Mouse (Mus musculus) CH12.LX (cell line): ENCODE results near the gene Rpl11. TPM values are rescaled to one million over a fixed set of nuclear protein-coding genes. Genes with fewer than 3 reads are reported as not detected.

ENCODE experiments used
- DNase-seq: peaks from one replicate; pipeline ENCODE4 v3.0.0-alpha.2; 2013; ENCODE audit errors: extremely low read depth
- H3K27ac ChIP-seq: 2 replicates; pipeline ENCODE4 v1.5.1; 2012; ENCODE audit warnings: low read depth, mild to moderate bottlenecking, control low read depth, moderate library complexity; ENCODE audit not compliant: insufficient read depth
- H3K27me3 ChIP-seq: replicated peaks from 2 replicates; pipeline ENCODE3; 2012; ENCODE audit warnings: inconsistent platforms
- H3K36me3 ChIP-seq, 2 experiments: replicated peaks in 1 of 2; 2 replicates each; pipeline versions ENCODE3 to v1.6.1; 2012; ENCODE audit warnings: inconsistent platforms in 1 of 2, low read length in 1 of 2, mild to moderate bottlenecking in 1 of 2, mixed read lengths in 1 of 2, moderate library complexity in 1 of 2; ENCODE audit not compliant: control insufficient read depth in 1 of 2, insufficient read depth in 1 of 2
- H3K4me1 ChIP-seq, 2 experiments: 2 replicates each; pipeline ENCODE4 v1.6.1; 2012; ENCODE audit warnings: inconsistent platforms in 1 of 2, moderate library complexity in 1 of 2; ENCODE audit not compliant: insufficient read depth in 2 of 2, control insufficient read depth in 1 of 2
- H3K4me2 ChIP-seq: 2 replicates; pipeline ENCODE4 v1.6.1; 2012; ENCODE audit warnings: low read depth, mild to moderate bottlenecking, control low read depth; ENCODE audit not compliant: poor library complexity, insufficient read depth, severe bottlenecking
- H3K4me3 ChIP-seq, 3 experiments: fragments of 150-350 bp in 1 of 3; sonication (generic) in 1 of 3; replicated peaks in 1 of 3; 2 replicates each; pipeline versions ENCODE3 to v1.5.1; 2011 to 2012; ENCODE audit warnings: low read depth in 2 of 3, low read length in 2 of 3, mild to moderate bottlenecking in 2 of 3, moderate library complexity in 2 of 3, control low read depth in 1 of 3, improper control_type of control experiment in 1 of 3, inconsistent platforms in 1 of 3, mixed read lengths in 1 of 3; ENCODE audit not compliant: poor library complexity in 1 of 3
- H3K79me2 ChIP-seq: replicated peaks from 2 replicates; pipeline ENCODE4 v1.6.1; 2012; ENCODE audit warnings: mild to moderate bottlenecking, moderate library complexity; ENCODE audit not compliant: control insufficient read depth, poor library complexity, insufficient read depth, severe bottlenecking; ENCODE audit errors: extremely low read depth
- H3K9ac ChIP-seq: 2 replicates; pipeline ENCODE4 v1.6.1; 2012; ENCODE audit warnings: low read depth, mild to moderate bottlenecking, control low read depth, moderate library complexity; ENCODE audit not compliant: insufficient read depth
- H3K9me3 ChIP-seq: replicated peaks from 2 replicates; pipeline ENCODE3; 2012; ENCODE audit warnings: low read length, inconsistent platforms, mixed read lengths
- BHLHE40 ChIP-seq: IDR thresholded peaks from 2 replicates; pipeline ENCODE4 v1.6.1; 2011; ENCODE audit warnings: mild to moderate bottlenecking, low read depth, low read length, improper control_type of control experiment
- CHD1 ChIP-seq: IDR thresholded peaks from 2 replicates; pipeline ENCODE4 v1.6.1; 2012; ENCODE audit warnings: low read depth, low read length, improper control_type of control experiment, inconsistent platforms
- CHD2 ChIP-seq: IDR thresholded peaks from 2 replicates; pipeline ENCODE4 v1.6.1; 2011; ENCODE audit warnings: low read length, improper control_type of control experiment
- E2F4 ChIP-seq: IDR thresholded peaks from 2 replicates; pipeline ENCODE4 v1.6.1; 2011; ENCODE audit warnings: low read depth, low read length, improper control_type of control experiment; ENCODE audit not compliant: insufficient replicate concordance
- ELF1 ChIP-seq: IDR thresholded peaks from 2 replicates; pipeline ENCODE4 v1.6.1; 2014; ENCODE audit warnings: low read depth, mild to moderate bottlenecking, inconsistent platforms, low read length, improper control_type of control experiment
- EP300 ChIP-seq: IDR thresholded peaks from 2 replicates; pipeline ENCODE4 v1.6.1; 2011; ENCODE audit warnings: low read length, improper control_type of control experiment
- ETS1 ChIP-seq: conservative IDR thresholded peaks from 2 replicates; pipeline ENCODE4 v1.6.1; 2012; ENCODE audit warnings: low read depth, mild to moderate bottlenecking, inconsistent platforms, low read length, improper control_type of control experiment, moderate library complexity
- GABPA ChIP-seq: IDR thresholded peaks from 2 replicates; pipeline ENCODE4 v1.6.1; 2012; ENCODE audit warnings: low read depth, low read length, improper control_type of control experiment, inconsistent platforms; ENCODE audit not compliant: insufficient replicate concordance
- HCFC1 ChIP-seq: IDR thresholded peaks from 2 replicates; pipeline ENCODE4 v1.6.1; 2012; ENCODE audit warnings: low read depth, mild to moderate bottlenecking, inconsistent platforms, low read length, improper control_type of control experiment
- IRF4 ChIP-seq: IDR thresholded peaks from 2 replicates; pipeline ENCODE4 v1.6.1; 2014; ENCODE audit warnings: low read depth, mild to moderate bottlenecking, inconsistent platforms, low read length, improper control_type of control experiment
- JUN ChIP-seq: IDR thresholded peaks from 2 replicates; pipeline ENCODE4 v1.6.1; 2011; ENCODE audit warnings: low read depth, mild to moderate bottlenecking, low read length, improper control_type of control experiment, moderate library complexity; ENCODE audit not compliant: insufficient read depth
- JUND ChIP-seq: conservative IDR thresholded peaks from 2 replicates; pipeline ENCODE4 v1.6.1; 2011; ENCODE audit warnings: low read depth, low read length, improper control_type of control experiment
- KAT2A ChIP-seq: IDR thresholded peaks from 2 replicates; pipeline ENCODE4 v1.6.1; 2012; ENCODE audit warnings: low read length, improper control_type of control experiment, inconsistent platforms; ENCODE audit not compliant: insufficient replicate concordance
- MAFK ChIP-seq: IDR thresholded peaks from 2 replicates; pipeline ENCODE4 v1.6.1; 2011; ENCODE audit warnings: low read length, improper control_type of control experiment; ENCODE audit not compliant: insufficient replicate concordance
- MAX ChIP-seq: IDR thresholded peaks from 2 replicates; pipeline ENCODE4 v1.6.1; 2011; ENCODE audit warnings: low read length, improper control_type of control experiment
- MXI1 ChIP-seq: IDR thresholded peaks from 2 replicates; pipeline ENCODE4 v1.6.1; 2011; ENCODE audit warnings: mild to moderate bottlenecking, low read depth, low read length, improper control_type of control experiment
- NELFE ChIP-seq: IDR thresholded peaks from 2 replicates; pipeline ENCODE4 v1.6.1; 2011; ENCODE audit warnings: low read depth, low read length, improper control_type of control experiment
- NRF1 ChIP-seq: IDR thresholded peaks from 2 replicates; pipeline ENCODE4 v1.6.1; 2014; ENCODE audit warnings: low read depth, mild to moderate bottlenecking, inconsistent platforms, low read length, improper control_type of control experiment, moderate library complexity
- PAX5 ChIP-seq: IDR thresholded peaks from 2 replicates; pipeline ENCODE4 v1.6.1; 2012; ENCODE audit warnings: low read length, inconsistent platforms, mixed read lengths
- POLR2A ChIP-seq: IDR thresholded peaks from 2 replicates; pipeline ENCODE4 v1.6.1; 2011; ENCODE audit warnings: low read depth, mild to moderate bottlenecking, improper control_type of control experiment, low read length
- POLR2AphosphoS2 ChIP-seq: IDR thresholded peaks from 2 replicates; pipeline ENCODE4 v1.6.1; 2011; ENCODE audit warnings: low read depth, low read length, improper control_type of control experiment
- RAD21 ChIP-seq: IDR thresholded peaks from 2 replicates; pipeline ENCODE4 v1.6.1; 2011; ENCODE audit warnings: low read depth, mild to moderate bottlenecking, low read length, improper control_type of control experiment, moderate library complexity
- RCOR1 ChIP-seq: conservative IDR thresholded peaks from 2 replicates; pipeline ENCODE4 v1.6.1; 2012; ENCODE audit warnings: low read depth, mild to moderate bottlenecking, inconsistent platforms, low read length, improper control_type of control experiment
- SIN3A ChIP-seq: IDR thresholded peaks from 2 replicates; pipeline ENCODE4 v1.6.1; 2012; ENCODE audit warnings: low read length, improper control_type of control experiment, inconsistent platforms
- SMC3 ChIP-seq: IDR thresholded peaks from 2 replicates; pipeline ENCODE4 v1.6.1; 2011; ENCODE audit warnings: low read depth, low read length, improper control_type of control experiment
- TBP ChIP-seq: conservative IDR thresholded peaks from 2 replicates; pipeline ENCODE4 v1.6.1; 2011; ENCODE audit warnings: low read depth, low read length, improper control_type of control experiment
- USF2 ChIP-seq: conservative IDR thresholded peaks from 2 replicates; pipeline ENCODE4 v1.6.1; 2011; ENCODE audit warnings: low read depth, low read length, improper control_type of control experiment
- ZC3H11A ChIP-seq: IDR thresholded peaks from 2 replicates; pipeline ENCODE4 v1.6.1; 2012; ENCODE audit warnings: low read depth, mild to moderate bottlenecking, inconsistent platforms, low read length, improper control_type of control experiment
- ZKSCAN1 ChIP-seq: IDR thresholded peaks from 2 replicates; pipeline ENCODE4 v1.6.1; 2012; ENCODE audit warnings: low read depth, inconsistent platforms, low read length, improper control_type of control experiment, borderline replicate concordance
- ZMIZ1 ChIP-seq: IDR thresholded peaks from 2 replicates; pipeline ENCODE4 v1.6.1; 2012; ENCODE audit warnings: low read depth, mild to moderate bottlenecking, inconsistent platforms, low read length, improper control_type of control experiment
- ZNF384 ChIP-seq: IDR thresholded peaks from 2 replicates; pipeline ENCODE4 v1.6.1; 2012; ENCODE audit warnings: low read depth, low read length, improper control_type of control experiment, inconsistent platforms
- dilution Hi-C: fragments of 300-500 bp; cut with MboI; formaldehyde crosslinking; loops from 2 replicates; pipeline ENCODE4 v1.14.3; 2020; ENCODE audit warnings: low sequenced_read_pairs; ENCODE audit not compliant: extremely low pct_unique_long_range_greater_than_20kb, extremely low pct_ligation_motif_present
- in situ Hi-C: fragments of 300-500 bp; cut with MboI; formaldehyde crosslinking; loops from 3 replicates; pipeline ENCODE4 v1.14.3; 2019; ENCODE audit warnings: low sequenced_read_pairs, low pct_ligation_motif_present, low pct_unique_long_range_greater_than_20kb, mixed read lengths
- polyA plus RNA-seq: library from polyadenylated mRNA; unstranded; fragments of >175 nt; gene quantifications from 2 replicates; pipeline ENCODE4 v1.2.1, GENCODE M21; 2012; ENCODE audit warnings: low read depth; ENCODE audit not compliant: insufficient read length
- total RNA-seq, 2 experiments: library from RNA; depleted of rRNA; stranded (reverse); fragments of 300-350 nt in 1 of 2; fragments of >200 nt in 1 of 2; gene quantifications; 2 replicates each; pipeline ENCODE4 v1.2.3; 2012 to 2014

The Rpl11 gene
- total and polyA plus RNA-seq, 3 experiments = 1,170 to 2,513 (median 1,661) TPM

DNA sequence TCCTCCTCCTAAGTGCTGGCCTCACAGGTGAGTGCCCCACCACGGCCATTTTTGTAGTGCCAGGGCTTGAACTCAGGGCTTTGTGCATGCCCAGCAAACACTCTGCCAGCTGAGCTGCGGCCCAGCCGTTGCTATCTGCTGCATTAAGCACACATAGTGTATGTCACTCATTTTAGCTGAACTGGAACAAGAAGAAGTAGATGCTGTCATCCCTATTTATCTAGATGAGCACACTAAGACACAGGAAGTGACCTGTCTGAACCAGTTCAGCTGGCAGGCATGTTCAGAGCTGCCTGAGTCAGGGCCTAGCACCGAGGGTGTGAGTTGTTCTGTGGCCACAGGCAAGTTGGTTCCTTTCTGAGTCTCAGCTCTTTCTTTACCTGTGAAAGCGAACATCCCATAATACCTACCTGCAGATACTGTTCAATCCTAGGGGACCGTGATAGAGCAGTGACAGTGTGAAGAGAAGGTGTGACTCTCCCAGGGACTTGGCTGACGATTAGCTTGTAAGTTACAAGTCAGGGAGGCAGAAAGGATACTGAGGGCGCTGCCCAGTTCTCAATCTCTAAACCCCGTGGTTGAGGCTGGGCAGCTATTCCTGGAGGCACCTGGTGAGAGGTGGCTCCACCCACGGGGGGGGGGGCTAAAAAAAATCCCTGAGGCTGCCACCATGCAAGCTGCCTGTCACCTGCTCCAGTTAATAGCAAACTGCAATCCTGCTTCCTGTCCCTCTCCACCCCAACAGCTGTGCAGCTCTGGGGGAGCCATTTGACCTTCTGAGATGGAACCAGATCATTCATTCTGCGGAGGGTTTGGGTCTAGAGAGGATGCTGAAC, 36.7 kb upstream of the Rpl11 start (continued):
- TF ChIP-seq GABPA (no peak), POLR2A (peak; percentile 20; the same call in 1 of the 2 replicates), IRF4 (peak; percentile 52; the same call in 1 of the 2 replicates), PAX5 (no peak), TBP (0 out of 2 replicates have a peak, but pooled peaks have one; percentile 35), EP300 (peak; percentile 53), MXI1 (peak; percentile 43; the same call in 1 of the 2 replicates), SMC3 (0 out of 2 replicates have a peak, but pooled peaks have one; percentile 6), NRF1 (no peak), USF2 (no peak)
- TF ChIP-seq, all 38 proteins: peak for 18

DNA sequence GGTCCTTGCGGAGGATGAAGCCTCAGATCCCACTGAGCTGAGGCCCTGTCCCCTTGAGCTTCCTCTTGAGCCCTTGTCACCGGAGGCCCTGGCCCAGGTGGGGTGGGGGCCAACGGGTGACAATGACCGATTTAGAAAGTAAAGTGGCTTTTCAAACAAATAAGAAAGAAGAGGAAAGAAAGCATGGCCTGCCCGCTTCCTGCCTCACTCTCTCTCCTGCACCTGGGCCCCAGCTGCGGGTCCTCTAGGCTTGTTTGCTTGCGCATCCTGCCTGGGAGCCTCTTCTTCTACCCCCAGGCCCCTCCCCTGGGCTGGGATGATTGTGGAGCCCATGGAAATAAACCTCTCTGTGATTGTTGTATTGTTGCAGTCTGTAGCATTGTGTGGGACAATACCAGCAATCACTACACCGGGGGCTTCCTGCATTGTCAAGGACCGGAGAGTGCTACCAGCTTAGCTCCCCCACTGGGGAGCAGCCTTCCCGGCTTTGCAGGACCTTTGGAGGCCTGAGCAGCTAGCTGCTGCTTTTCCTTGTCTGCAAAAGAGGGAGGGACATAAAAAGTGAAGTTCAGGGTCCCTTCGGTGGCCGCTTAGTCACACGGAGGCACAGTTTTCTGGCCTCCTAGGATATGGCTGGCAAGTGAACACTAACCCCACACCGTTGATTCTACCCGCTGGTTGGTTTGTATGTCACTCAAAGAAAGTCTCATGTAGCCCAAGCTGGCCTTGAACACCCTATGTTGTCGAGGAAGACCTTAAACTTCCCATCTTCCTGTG, 35.9 kb upstream of the Rpl11 start:
- Histone ChIP-seq H3K79me2 (no peaks in the 10 kb centered on the region), H3K36me3 (no peaks in the 10 kb centered on the region), H3K4me3 (no peak overlapping the region), H3K4me2 (peak overlapping the region; percentile 62; the same call in 1 of the 2 replicates), H3K27me3 (peaks cover 14% of the 10 kb centered on the region), H3K9me3 (peaks cover 14% of the 10 kb centered on the region), H3K9ac (peak overlapping the region; percentile 21; the same call in 1 of the 2 replicates), H3K27ac (peak overlapping the region; percentile 74), H3K4me1 (peaks cover 18 to 34% of the 10 kb centered on the region in 2 experiments)
- in situ Hi-C loops = no loop called here
- dilution Hi-C loops = no loop called here
- peak; percentile 90 for DNase-seq
- TF ChIP-seq ETS1 = peak; percentile 95
- TF ChIP-seq ZMIZ1 = peak; percentile 69
- peak; percentile 78 for TF ChIP-seq ELF1
- TF ChIP-seq POLR2A = peak; percentile 37; the same call in 1 of the 2 replicates
- TF ChIP-seq NRF1 = peak; percentile 64
- TF ChIP-seq CHD1 = peak; percentile 59; the same call in 1 of the 2 replicates
- no peak for TF ChIP-seq E2F4
- TF ChIP-seq RAD21 = peak; percentile 5
- TF ChIP-seq GABPA = no peak
- 0 out of 2 replicates have a peak, but pooled peaks have one; percentile 46 for TF ChIP-seq ZNF384
- TF ChIP-seq ZC3H11A = 0 out of 2 replicates have a peak, but pooled peaks have one; percentile 12
- TF ChIP-seq KAT2A = no peak
- 0 out of 2 replicates have a peak, but pooled peaks have one; percentile 12 for TF ChIP-seq JUND
- peak; percentile 19 for TF ChIP-seq HCFC1
- peak; percentile 88 for TF ChIP-seq MAFK
- TF ChIP-seq NELFE = no peak
- 0 out of 2 replicates have a peak, but pooled peaks have one; percentile 30 for TF ChIP-seq JUN
- peak; percentile 94 for TF ChIP-seq BHLHE40
- peak; percentile 88 for TF ChIP-seq CHD2
- TF ChIP-seq TBP = no peak
- TF ChIP-seq MXI1 = no peak
- peak; percentile 82 for TF ChIP-seq SIN3A
- no peak for TF ChIP-seq POLR2AphosphoS2
- TF ChIP-seq RCOR1 = peak; percentile 91
- TF ChIP-seq ZKSCAN1 = no peak
- TF ChIP-seq SMC3 = peak; percentile 24
- TF ChIP-seq EP300 = peak; percentile 98
- TF ChIP-seq IRF4 = peak; percentile 98
- peak; percentile 66 for TF ChIP-seq MAX
